In the genomic region with DNA sequence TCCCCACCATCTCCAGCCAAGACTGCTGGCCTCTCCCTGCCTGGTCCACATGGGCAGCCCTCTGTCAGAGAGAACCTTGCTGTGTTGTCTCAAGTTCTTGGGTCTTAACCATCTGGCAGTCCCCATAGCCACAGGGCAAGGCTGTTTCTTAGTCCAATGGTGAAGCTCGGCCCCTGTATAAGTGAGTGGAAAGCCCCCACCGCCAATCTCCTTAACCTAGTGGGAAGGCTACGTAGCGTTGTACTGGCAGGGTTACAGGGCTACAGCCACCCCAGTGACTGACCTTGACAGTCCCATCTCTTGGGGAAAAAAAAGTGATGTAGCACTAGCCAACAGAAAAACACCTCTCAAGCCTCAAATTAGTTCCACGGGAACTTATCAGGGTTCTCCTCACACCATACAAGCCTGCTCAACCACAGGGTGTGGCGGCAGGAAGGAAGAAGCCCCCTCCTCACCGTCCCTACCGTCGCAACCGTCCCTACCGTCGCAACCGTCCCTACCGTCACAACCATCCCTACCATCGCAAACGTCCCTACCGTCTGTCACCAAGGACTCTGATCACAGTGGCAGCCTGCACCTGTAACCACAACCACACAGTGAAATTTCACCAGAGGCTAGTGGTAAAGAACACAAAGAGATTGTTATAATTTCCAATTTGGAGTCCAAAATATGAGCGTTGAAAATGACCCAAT, we compare ENCODE assay signal across 16 mouse cellular contexts.
DNase-seq lines count a peak whose midpoint lies in the region; ATAC-seq lines count a peak whose summit lies in the region.
"Had no signal": no experiment of that assay in that cellular context is flagged by ENCODE, and none has a peak within 500 bp of the region (broad histone marks: within the 10 kb centered on the region; RNA-seq: fewer than 3 reads in every experiment).

No protein-coding gene starts in this region.

- ATAC-seq in CD4-positive, CD25-positive, alpha-beta regulatory T cell, adult 4 months = peak; percentile 17
- peak; percentile 80 for ATAC-seq in megakaryocyte progenitor cell, adult 5-6 weeks (replicated peaks; ENCODE audit: poor library complexity)
- no peak for ATAC-seq in cerebellum, adult (ENCODE audit: insufficient number of reproducible peaks, low FRiP score, low TSS enrichment)
- ATAC-seq in inflammation-experienced regulatory T-cells, adult 6 months = no peak
- ATAC-seq: forebrain, embryonic 16.5 days; hindbrain, embryonic 16.5 days; intestine, postnatal 0 days; lung, postnatal 0 days had no signal

- DNase-seq in adrenal gland, adult (ENCODE audit: inconsistent age in 2 of 2, low spot score in 1 of 2) = peak; percentile 4 to 26
- no peak for DNase-seq in adrenal gland, adult 18-20 months (ENCODE audit: low spot score in 2 of 2)
- peak; percentile 65 for DNase-seq in thymus, postnatal 0 days (ENCODE audit: low spot score)
- DNase-seq in frontal cortex, postnatal 10 days (ENCODE audit: low spot score in 2 of 2) = no peak
- DNase-seq: adrenal gland, adult 2 months; cerebellum, adult 9-11 months; heart, postnatal 36 days; retina, postnatal 1 day had no signal

Comparison
In these comparisons a context has a peak if more than half of its experiments do, and no peak if none do; other contexts are left out.
1. DNase-seq: peak in adrenal gland, adult (2 of 2) and thymus, postnatal 0 days (single experiment); none in adrenal gland, adult 18-20 months (0 of 2) and frontal cortex, postnatal 10 days (0 of 2).
2. ATAC-seq: peak in CD4-positive, CD25-positive, alpha-beta regulatory T cell, adult 4 months (single experiment) and megakaryocyte progenitor cell, adult 5-6 weeks (single experiment); none in cerebellum, adult (single experiment) and inflammation-experienced regulatory T-cells, adult 6 months (single experiment).